Mouse (Mus musculus): Measurements from ENCODE around the gene Scg5.
A peak's percentile ranks its signal among the peaks of the same experiment; 100 is the strongest.

The Scg5 gene

GRCm38 (mm10) chr2:113828943-113829882 lies at the start of gene Scg5:
Gene Scg5, minus strand, starts transcription at chr2:113829121.
- no peak for DNase-seq (ENCODE audit: low spot score in 2 of 2)

GRCm38 (mm10) chr2:113870115-113870514 lies 41.2 kb upstream of the Scg5 start:
- DNase-seq (ENCODE audit: low spot score in 2 of 2) = no peak

GRCm38 (mm10) chr2:113868404-113868803 lies 39.5 kb upstream of the Scg5 start:
- DNase-seq (ENCODE audit: low spot score in 2 of 2) = no peak

- no peak for DNase-seq (ENCODE audit: low spot score in 2 of 2)
Observed at GRCm38 (mm10) chr2:113866155-113866554, 37.2 kb upstream of the Scg5 start.

GRCm38 (mm10) chr2:113849141-113849540 lies 20.2 kb upstream of the Scg5 start:
- DNase-seq (ENCODE audit: low spot score in 2 of 2) = no peak

- peak; percentile 85 to 90 for DNase-seq (ENCODE audit: low spot score in 2 of 2)
Observed at GRCm38 (mm10) chr2:113848245-113849121, 19.6 kb upstream of the Scg5 start, which contains the start of gene Arhgap11a. Gene Arhgap11a, minus strand, starts transcription at chr2:113848661.

- DNase-seq (ENCODE audit: low spot score in 2 of 2) = no peak
Observed at GRCm38 (mm10) chr2:113847678-113848244, 18.8 kb upstream of the Scg5 start.

- DNase-seq (ENCODE audit: low spot score in 2 of 2) = no peak
Observed at GRCm38 (mm10) chr2:113845081-113845480, 16.2 kb upstream of the Scg5 start.

- no peak for DNase-seq (ENCODE audit: low spot score in 2 of 2)
Observed at GRCm38 (mm10) chr2:113841656-113842437, 12.9 kb upstream of the Scg5 start.

- DNase-seq (ENCODE audit: low spot score in 2 of 2) = no peak
Observed at GRCm38 (mm10) chr2:113839488-113839887, 10.6 kb upstream of the Scg5 start.

- no peak for DNase-seq (ENCODE audit: low spot score in 2 of 2)
Observed at GRCm38 (mm10) chr2:113835219-113835618, 6.3 kb upstream of the Scg5 start.

GRCm38 (mm10) chr2:113828086-113828942 lies 607 bp downstream of the Scg5 start:
- DNase-seq (ENCODE audit: low spot score in 2 of 2) = no peak

- DNase-seq (ENCODE audit: low spot score in 2 of 2) = peak in 1 of 2 experiments; percentile 13
Observed at GRCm38 (mm10) chr2:113823909-113824308, 5.0 kb downstream of the Scg5 start.

- DNase-seq (ENCODE audit: low spot score in 2 of 2) = no peak
Observed at GRCm38 (mm10) chr2:113822367-113822766, 6.6 kb downstream of the Scg5 start.

GRCm38 (mm10) chr2:113821176-113821734 lies 7.7 kb downstream of the Scg5 start:
- DNase-seq (ENCODE audit: low spot score in 2 of 2) = no peak

- DNase-seq (ENCODE audit: low spot score in 2 of 2) = peak; percentile 16 to 20
Observed at GRCm38 (mm10) chr2:113820117-113820516, 8.8 kb downstream of the Scg5 start.

GRCm38 (mm10) chr2:113817681-113818606 lies 11.0 kb downstream of the Scg5 start:
- DNase-seq (ENCODE audit: low spot score in 2 of 2) = no peak

- DNase-seq (ENCODE audit: low spot score in 2 of 2) = peak in 1 of 2 experiments; percentile 11
Observed at GRCm38 (mm10) chr2:113807640-113808039, 21.3 kb downstream of the Scg5 start.

Measured in spleen, postnatal 36 days (tissue).